Mouse (Mus musculus) ovary, postnatal 36 days (tissue): ENCODE measurements at regions not wholly inside any gene's neighbourhood (a gene's known extent, or its start where the extent isn't known, plus 50 kb on each side); places are given as distances from the start of the nearest gene placed in this dataset.
"Not testable (repeated sequence)": the region's sequence is repeated elsewhere in the genome, so short reads cannot be mapped to it uniquely, and the experiment has no call there.

Experiments
- DNase-seq: peaks from one replicate; pipeline ENCODE4 v3.0.0; 2022; ENCODE audit warnings: low spot score, mixed read lengths

GRCm38 (mm10) chr6:47745856-47746255 lies 67.4 kb downstream of the Pdia4 start:
- DNase-seq = not testable (repeated sequence)

- DNase-seq = not testable (repeated sequence)
Observed at GRCm38 (mm10) chr6:47743856-47744255, 69.4 kb downstream of the Pdia4 start.

GRCm38 (mm10) chr6:47740216-47740615 lies 73.0 kb downstream of the Pdia4 start:
- not testable (repeated sequence) for DNase-seq

- peak; percentile 54 for DNase-seq
Observed at GRCm38 (mm10) chr6:47739696-47740095, 73.5 kb downstream of the Pdia4 start.

- DNase-seq = not testable (repeated sequence)
Observed at GRCm38 (mm10) chr6:47737972-47738371, 75.3 kb downstream of the Pdia4 start.
